Mouse (Mus musculus) lung, adult 2 months (tissue): ENCODE data around the gene Srgap1. TPM values are rescaled to one million over a fixed set of nuclear protein-coding genes. Genes with fewer than 3 reads are reported as not detected.

Experiments
- DNase-seq: peaks from one replicate; pipeline ENCODE4 v3.0.0; 2022
- H3K4me1 ChIP-seq: fragments of 200-500 bp; 2 replicates; pipeline ENCODE4 v1.6.1; 2011; ENCODE audit warnings: low read length; ENCODE audit not compliant: control insufficient read depth, insufficient read depth
- H3K4me3 ChIP-seq: fragments of 200-500 bp; replicated peaks from 2 replicates; pipeline ENCODE3; 2011; ENCODE audit warnings: low read depth, mild to moderate bottlenecking, control low read depth, low read length; ENCODE audit errors: extremely low read depth
- CTCF ChIP-seq: fragments of 200-500 bp; IDR thresholded peaks from 2 replicates; pipeline ENCODE4 v1.5.1; 2011; ENCODE audit warnings: mild to moderate bottlenecking, low read length, control low read depth; ENCODE audit not compliant: insufficient read depth
- POLR2A ChIP-seq: fragments of 200-500 bp; IDR thresholded peaks from 2 replicates; pipeline ENCODE4 v1.6.1; 2011; ENCODE audit warnings: low read depth, mild to moderate bottlenecking, control low read depth, low read length, borderline replicate concordance; ENCODE audit errors: extremely low read depth
- WGBS: fragments of 180-500 bp; shearing (Covaris S2); methylation state at CpG from one replicate; pipeline ENCODE4 v1.1.7; 2018; 5-methylcytosine and 5-hydroxymethylcytosine counted together
- polyA plus RNA-seq: library from polyadenylated mRNA; depleted of rRNA; stranded (reverse); fragments of >200 nt; gene quantifications from 2 replicates; pipeline ENCODE4 v1.2.3, GENCODE M21; 2012

Srgap1 gene
- polyA plus RNA-seq, 1 experiment, result 6.8 TPM

- H3K4me1 ChIP-seq, result peaks cover 10% of the 10 kb centered on the region
- 87% methylated on average over 8 of the region's 8 CpGs for WGBS
Measured at GRCm38 (mm10) chr10:122017743-122018142, 29.4 kb downstream of the Srgap1 start.

GRCm38 (mm10) chr10:122017063-122017462 is 30.1 kb downstream of the Srgap1 start:
- WGBS, result 53% methylated on average over 5 of the region's 5 CpGs
- peaks cover 10% of the 10 kb centered on the region for H3K4me1 ChIP-seq
- H3K4me3 ChIP-seq, result no peak overlapping the region
- no peak for DNase-seq
- TF ChIP-seq CTCF (no peak), POLR2A (no peak)

More at GRCm38 (mm10) chr10:122017743-122018142, 29.4 kb downstream of the Srgap1 start:
- DNase-seq, result no peak
- H3K4me3 ChIP-seq, result no peak overlapping the region
- no peak for TF ChIP-seq POLR2A
- TF ChIP-seq CTCF, result no peak

- H3K4me3 ChIP-seq, result no peak overlapping the region
- no peak for TF ChIP-seq POLR2A
- no peak for TF ChIP-seq CTCF
- WGBS, result 70% methylated on average over 3 of the region's 3 CpGs
- H3K4me1 ChIP-seq, result peaks cover 10% of the 10 kb centered on the region
- no peak for DNase-seq
Measured at GRCm38 (mm10) chr10:122016631-122017030, 30.5 kb downstream of the Srgap1 start.

GRCm38 (mm10) chr10:122012321-122012720 is 34.8 kb downstream of the Srgap1 start:
- TF ChIP-seq POLR2A, result no peak
- Histone ChIP-seq H3K4me3 (no peak overlapping the region), H3K4me1 (peaks cover 6% of the 10 kb centered on the region)
- WGBS, result 80% methylated on average over 6 of the region's 6 CpGs
- DNase-seq, result no peak

GRCm38 (mm10) chr10:122008731-122009391 is 38.3 kb downstream of the Srgap1 start:
- no peak overlapping the region for H3K4me3 ChIP-seq
- no peak for DNase-seq
- peaks cover 12% of the 10 kb centered on the region for H3K4me1 ChIP-seq

GRCm38 (mm10) chr10:122008370-122008730 is 38.8 kb downstream of the Srgap1 start:
- no peak for DNase-seq
- no peak for TF ChIP-seq CTCF
- TF ChIP-seq POLR2A, result no peak
- Histone ChIP-seq H3K4me3 (no peak overlapping the region), H3K4me1 (peaks cover 12% of the 10 kb centered on the region)
- 25% methylated on average over 2 of the region's 2 CpGs for WGBS

More at GRCm38 (mm10) chr10:122008731-122009391, 38.3 kb downstream of the Srgap1 start:
- TF ChIP-seq POLR2A (no peak), CTCF (no peak)
- 19% methylated on average over 12 of the region's 12 CpGs for WGBS

GRCm38 (mm10) chr10:122006606-122007005 is 40.5 kb downstream of the Srgap1 start:
- 39% methylated on average over 5 of the region's 5 CpGs for WGBS
- no peak overlapping the region for H3K4me3 ChIP-seq
- TF ChIP-seq POLR2A, result no peak
- H3K4me1 ChIP-seq, result peaks cover 12% of the 10 kb centered on the region
- no peak for DNase-seq

GRCm38 (mm10) chr10:122006151-122006550 is 41.0 kb downstream of the Srgap1 start:
- no peak overlapping the region for H3K4me3 ChIP-seq
- WGBS, result 32% methylated on average over 6 of the region's 6 CpGs
- DNase-seq, result no peak
- TF ChIP-seq CTCF (no peak), POLR2A (no peak)
- peaks cover 12% of the 10 kb centered on the region for H3K4me1 ChIP-seq

GRCm38 (mm10) chr10:122005560-122005959 is 41.6 kb downstream of the Srgap1 start:
- H3K4me3 ChIP-seq, result no peak overlapping the region
- 22% methylated on average over 6 of the region's 6 CpGs for WGBS
- DNase-seq, result no peak
- TF ChIP-seq POLR2A (no peak), CTCF (no peak)
- peaks cover 10% of the 10 kb centered on the region for H3K4me1 ChIP-seq

- WGBS, result 50% methylated on average over 6 of the region's 6 CpGs
- no peak overlapping the region for H3K4me3 ChIP-seq
- no peak for TF ChIP-seq POLR2A
- TF ChIP-seq CTCF, result no peak
- DNase-seq, result no peak
- peaks cover 6% of the 10 kb centered on the region for H3K4me1 ChIP-seq
Measured at GRCm38 (mm10) chr10:122002930-122003329, 44.2 kb downstream of the Srgap1 start.

GRCm38 (mm10) chr10:121998806-121999205 is 48.3 kb downstream of the Srgap1 start:
- no peak overlapping the region for H3K4me3 ChIP-seq
- TF ChIP-seq POLR2A, result no peak
- no peak for TF ChIP-seq CTCF
- 75% methylated on average over 7 of the region's 7 CpGs for WGBS
- peaks cover 2% of the 10 kb centered on the region; the same call in 1 of the 2 replicates for H3K4me1 ChIP-seq
- no peak for DNase-seq
